Mouse (Mus musculus) C2C12 (cell line): Measurements from ENCODE around the gene Lrrc39. TPM values are rescaled to one million over a fixed set of nuclear protein-coding genes. Genes with fewer than 3 reads are reported as not detected.

Source experiments
- H3K27me3 ChIP-seq: one replicate; pipeline ENCODE4 v1.6.1; 2011; ENCODE audit not compliant: control insufficient read depth, insufficient read depth, insufficient read length
- H3K36me3 ChIP-seq: one replicate; pipeline ENCODE4 v1.6.1; 2011; ENCODE audit not compliant: control insufficient read depth, insufficient read depth
- H3K4me3 ChIP-seq: one replicate; pipeline ENCODE4 v1.5.1; 2011; ENCODE audit warnings: mild to moderate bottlenecking, control low read depth; ENCODE audit not compliant: poor library complexity, insufficient read depth, severe bottlenecking
- H3K79me2 ChIP-seq: one replicate; pipeline ENCODE4 v1.6.1; 2011; ENCODE audit not compliant: control insufficient read depth, insufficient read depth
- H3K79me3 ChIP-seq: one replicate; pipeline ENCODE4 v1.6.1; 2011; ENCODE audit warnings: low read depth, control low read depth
- H3ac ChIP-seq: one replicate; pipeline ENCODE3; 2011; ENCODE audit warnings: low read depth; ENCODE audit not compliant: control insufficient read depth, insufficient read length
- CEBPB ChIP-seq: IDR thresholded peaks from one replicate; pipeline ENCODE4 v1.6.1; 2011; ENCODE audit warnings: low read depth, mild to moderate bottlenecking, control low read depth, moderate library complexity
- CTCF ChIP-seq: IDR thresholded peaks from one replicate; pipeline ENCODE4 v1.5.1; 2011; ENCODE audit not compliant: control insufficient read depth, insufficient read depth, insufficient read length
- FOSL1 ChIP-seq: IDR thresholded peaks from one replicate; pipeline ENCODE4 v1.8.0; 2011; ENCODE audit warnings: mild to moderate bottlenecking, low read length; ENCODE audit not compliant: poor library complexity, insufficient read depth, severe bottlenecking
- MAX ChIP-seq: IDR thresholded peaks from one replicate; pipeline ENCODE4 v1.6.1; 2011; ENCODE audit warnings: mild to moderate bottlenecking, control low read depth
- MYOD1 ChIP-seq: IDR thresholded peaks from one replicate; pipeline ENCODE4 v1.6.1; 2011; ENCODE audit warnings: low read depth; ENCODE audit not compliant: control insufficient read depth, insufficient read length
- MYOG ChIP-seq: IDR thresholded peaks from one replicate; pipeline ENCODE4 v1.6.1; 2011; ENCODE audit not compliant: control insufficient read depth, insufficient read length; ENCODE audit errors: extremely low read depth
- USF1 ChIP-seq: IDR thresholded peaks from one replicate; pipeline ENCODE4 v1.6.1; 2011; ENCODE audit warnings: low read depth, mild to moderate bottlenecking, control low read depth, moderate library complexity
- long read RNA-seq, 2 experiments: library from polyadenylated mRNA; unstranded; transcript quantifications; one replicate each; pipeline ENCODE4 v2.0.0; 2019 to 2020
- polyA plus RNA-seq: library from polyadenylated mRNA; unstranded; fragments of >200 nt; fragmentation: generic; extraction: Trizol; gene quantifications from one replicate; pipeline ENCODE4 v1.2.1, GENCODE M21; 2012; ENCODE audit warnings: missing spikeins

Gene Lrrc39
- polyA plus RNA-seq, result 0.15 TPM
- long read RNA-seq, experiment 1, partial matches to known transcripts, result 0 of 1 reads
- long read RNA-seq, experiment 1, other reads (novel, unspliced or antisense), result 0 of 1 reads
- long read RNA-seq, experiment 2, partial matches to known transcripts, result 0 of 2 reads
- long read RNA-seq, experiment 2, other reads (novel, unspliced or antisense), result 2 of 2 reads

DNA sequence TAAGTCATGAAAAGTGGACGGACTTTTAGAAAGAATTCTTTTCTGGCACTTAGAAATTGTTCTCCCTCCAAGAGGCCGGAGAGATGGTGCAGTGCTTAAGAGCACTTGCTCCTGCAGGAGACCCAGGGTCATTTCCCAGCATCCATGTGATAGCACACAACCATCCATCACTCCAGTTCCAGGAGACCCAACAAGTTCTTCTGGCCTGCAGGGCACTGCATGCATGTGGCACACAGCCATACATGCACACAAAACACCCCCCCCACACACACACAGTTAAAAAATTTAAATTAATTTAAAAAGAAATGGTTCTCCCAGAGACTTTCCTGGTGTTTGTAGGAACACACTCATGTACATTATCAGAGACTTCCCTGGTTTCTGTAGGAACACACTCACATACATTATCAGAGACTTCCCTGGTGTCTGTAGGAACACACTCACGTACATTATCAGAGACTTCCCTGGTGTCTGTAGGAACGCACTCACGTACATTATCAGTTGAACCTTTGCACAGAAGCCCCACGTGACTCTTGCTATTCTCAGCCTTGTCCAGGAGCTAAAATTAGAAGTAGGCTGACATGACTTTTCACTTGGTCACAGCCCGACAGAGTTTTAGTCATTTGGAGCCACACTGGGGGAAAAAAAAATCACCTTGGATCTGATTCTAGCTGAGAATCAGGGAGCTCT is at the start of gene Lrrc39:
Gene Lrrc39 (plus strand): TSS at position 566 of the 687 bp plus-strand sequence.
- Histone ChIP-seq H3K4me3 (no peak within 1 kb of the TSS), H3K36me3 (no peaks in the 10 kb centered on the region), H3ac (no peak within 1 kb of the TSS), H3K27me3 (no peaks in the 10 kb centered on the region), H3K79me3 (no peaks in the 10 kb centered on the region), H3K79me2 (no peaks in the 10 kb centered on the region)
- TF ChIP-seq FOSL1, result no peak
- peak; percentile 81 for TF ChIP-seq USF1

DNA sequence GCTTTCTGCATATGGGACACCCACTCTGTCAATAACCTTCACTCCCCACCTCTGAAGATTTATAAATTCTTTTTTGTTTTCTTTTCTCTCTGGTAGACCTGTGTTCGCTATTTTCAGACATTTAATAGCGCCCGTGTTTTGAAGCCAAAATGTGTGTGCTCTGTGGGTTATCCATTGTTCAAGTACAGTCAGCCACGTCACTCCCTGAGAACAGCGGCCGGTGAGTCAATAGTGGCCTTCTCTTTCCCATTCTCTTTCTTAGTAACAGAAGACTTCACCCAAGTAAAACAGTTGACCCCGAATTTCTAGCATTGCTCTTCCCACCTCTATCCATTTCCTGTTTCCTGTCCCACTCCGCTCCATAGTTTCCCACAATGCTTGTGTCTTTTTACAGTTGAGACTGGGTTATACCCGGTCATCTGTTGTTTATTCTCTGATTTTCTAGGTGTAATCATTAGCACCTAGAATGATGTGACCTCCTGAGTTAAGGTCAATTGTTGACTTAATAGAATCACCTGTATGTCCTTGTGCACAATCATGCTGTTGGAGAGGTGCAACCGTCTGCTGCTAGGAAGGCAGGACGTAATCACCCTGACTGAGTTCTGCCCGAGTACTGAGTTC is 42.5 kb upstream of the Lrrc39 start:
- Histone ChIP-seq H3K79me2 (no peaks in the 10 kb centered on the region), H3K27me3 (no peaks in the 10 kb centered on the region), H3K4me3 (no peak overlapping the region), H3K79me3 (no peaks in the 10 kb centered on the region), H3K36me3 (no peaks in the 10 kb centered on the region), H3ac (no peak overlapping the region)
- TF ChIP-seq MYOD1, result no peak
- no peak for TF ChIP-seq USF1
- TF ChIP-seq MYOG, result no peak
- no peak for TF ChIP-seq FOSL1
- TF ChIP-seq MAX, result no peak
- no peak for TF ChIP-seq CTCF
- TF ChIP-seq CEBPB, result no peak

DNA sequence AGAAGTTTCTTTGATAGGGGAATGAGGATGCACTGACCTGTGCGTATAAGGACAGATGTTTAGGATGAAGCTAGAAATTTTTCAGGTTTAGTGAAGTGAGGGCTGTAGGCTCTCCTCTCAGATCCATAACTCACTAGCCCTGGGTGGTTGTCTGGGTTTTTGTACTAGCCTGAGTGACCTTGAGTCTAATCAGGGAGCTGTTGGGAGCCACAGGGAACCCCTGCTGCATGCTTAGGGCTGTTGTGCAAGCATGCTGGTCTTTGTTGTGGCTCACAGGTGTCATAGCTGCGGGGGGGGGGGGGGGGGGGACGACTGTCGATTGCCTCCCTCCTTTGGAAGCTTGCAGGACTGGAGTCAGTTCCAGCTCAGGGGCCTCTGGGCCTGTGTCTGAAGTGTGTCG is 33.0 kb upstream of the Lrrc39 start:
- Histone ChIP-seq H3K79me3 (no peaks in the 10 kb centered on the region), H3K79me2 (no peaks in the 10 kb centered on the region), H3K36me3 (no peaks in the 10 kb centered on the region), H3ac (no peak overlapping the region), H3K27me3 (no peaks in the 10 kb centered on the region), H3K4me3 (no peak overlapping the region)
- no peak for TF ChIP-seq MAX
- TF ChIP-seq USF1, result no peak
- no peak for TF ChIP-seq MYOD1
- no peak for TF ChIP-seq CTCF
- TF ChIP-seq FOSL1, result no peak
- no peak for TF ChIP-seq MYOG
- no peak for TF ChIP-seq CEBPB

DNA sequence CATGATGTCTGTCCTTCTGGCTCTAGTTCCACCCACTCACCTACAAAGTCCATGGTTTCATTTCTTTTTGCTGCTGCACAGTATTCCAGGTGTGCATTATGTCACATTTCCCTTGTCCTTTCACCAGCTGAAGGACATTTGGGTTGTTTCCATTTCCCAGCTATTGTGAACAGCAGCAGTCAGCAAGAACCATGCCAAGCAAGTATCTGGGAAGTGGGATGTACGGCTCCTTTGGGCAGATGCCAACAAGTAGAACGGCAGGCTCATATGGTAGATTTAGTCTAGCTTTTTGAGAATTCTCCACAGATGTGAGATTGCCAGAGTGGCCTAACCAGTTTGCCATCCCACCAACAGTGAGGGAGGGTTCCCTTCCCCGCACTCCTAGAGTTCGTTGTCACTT is 31.9 kb upstream of the Lrrc39 start:
- TF ChIP-seq FOSL1 (no peak), USF1 (no peak), MAX (no peak), MYOD1 (no peak), MYOG (no peak), CTCF (no peak), CEBPB (no peak)
- Histone ChIP-seq H3ac (no peak overlapping the region), H3K4me3 (no peak overlapping the region), H3K36me3 (no peaks in the 10 kb centered on the region), H3K79me3 (no peaks in the 10 kb centered on the region), H3K27me3 (no peaks in the 10 kb centered on the region), H3K79me2 (no peaks in the 10 kb centered on the region)

DNA sequence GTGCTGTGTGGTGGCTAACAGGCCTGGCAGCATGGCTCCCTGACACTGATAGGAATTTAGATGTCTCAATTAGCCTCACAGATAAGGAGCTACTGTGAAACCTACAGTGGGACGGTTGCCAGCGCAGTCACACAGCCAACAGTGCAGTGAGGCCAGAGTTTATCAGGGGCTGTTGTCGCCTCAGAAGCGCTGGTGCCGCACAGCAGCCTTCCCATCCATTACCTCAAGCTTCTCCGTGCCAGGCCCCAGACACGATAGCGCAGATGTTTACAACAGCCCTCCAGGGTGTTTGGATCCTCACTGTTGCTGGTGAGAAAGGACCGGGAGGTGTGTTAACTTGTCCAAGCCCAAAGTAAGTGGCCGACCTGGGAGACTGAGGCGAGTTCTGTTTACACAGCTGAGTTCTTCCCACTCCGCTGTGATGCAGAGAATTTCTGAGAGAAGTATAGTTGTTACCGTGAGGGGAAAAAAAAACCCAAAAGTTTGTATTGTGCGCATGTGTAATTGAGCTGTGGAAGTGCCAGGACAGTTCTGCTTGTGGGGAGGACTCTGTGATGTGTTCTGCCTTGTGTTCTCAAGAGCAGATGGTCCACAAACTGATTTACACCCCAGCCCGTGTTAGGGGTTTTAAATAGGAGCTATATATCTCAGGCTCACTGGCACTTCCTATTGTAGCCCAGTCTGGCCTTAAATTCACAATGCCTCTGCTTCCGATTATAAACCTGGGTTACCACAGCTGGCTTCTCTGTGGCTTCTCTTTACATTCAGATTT is 26.2 kb upstream of the Lrrc39 start:
- Histone ChIP-seq H3K79me3 (no peaks in the 10 kb centered on the region), H3K27me3 (no peaks in the 10 kb centered on the region), H3K36me3 (peaks cover 2% of the 10 kb centered on the region), H3ac (no peak overlapping the region), H3K4me3 (no peak overlapping the region), H3K79me2 (no peaks in the 10 kb centered on the region)
- no peak for TF ChIP-seq MAX
- TF ChIP-seq FOSL1, result no peak

DNA sequence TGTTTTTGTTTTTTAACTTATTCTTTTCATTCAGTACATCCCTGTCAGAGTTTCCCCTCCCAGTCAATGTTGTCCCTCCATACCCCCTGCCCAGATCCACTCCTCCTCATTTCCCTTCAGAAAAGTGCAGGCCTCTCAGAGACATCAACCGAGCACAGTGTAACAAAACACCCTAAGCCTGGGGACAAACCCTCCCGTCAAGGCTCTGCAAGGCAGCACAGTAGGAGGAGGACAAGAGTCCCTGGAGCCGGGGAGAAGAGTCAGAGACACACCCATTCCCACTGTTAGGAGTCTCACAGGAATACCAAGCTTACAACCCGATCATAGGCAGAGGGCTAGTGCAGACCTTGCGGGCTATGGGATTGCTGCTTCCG is 25.6 kb upstream of the Lrrc39 start:
- Histone ChIP-seq H3K36me3 (peaks cover 2% of the 10 kb centered on the region), H3K79me2 (no peaks in the 10 kb centered on the region), H3K27me3 (no peaks in the 10 kb centered on the region), H3K79me3 (no peaks in the 10 kb centered on the region), H3K4me3 (no peak overlapping the region), H3ac (no peak overlapping the region)
- TF ChIP-seq CEBPB (no peak), CTCF (no peak), MYOD1 (no peak), MAX (no peak), FOSL1 (no peak), MYOG (no peak), USF1 (no peak)
